Mouse (Mus musculus): ENCODE results near the gene Kank2.

DNA sequence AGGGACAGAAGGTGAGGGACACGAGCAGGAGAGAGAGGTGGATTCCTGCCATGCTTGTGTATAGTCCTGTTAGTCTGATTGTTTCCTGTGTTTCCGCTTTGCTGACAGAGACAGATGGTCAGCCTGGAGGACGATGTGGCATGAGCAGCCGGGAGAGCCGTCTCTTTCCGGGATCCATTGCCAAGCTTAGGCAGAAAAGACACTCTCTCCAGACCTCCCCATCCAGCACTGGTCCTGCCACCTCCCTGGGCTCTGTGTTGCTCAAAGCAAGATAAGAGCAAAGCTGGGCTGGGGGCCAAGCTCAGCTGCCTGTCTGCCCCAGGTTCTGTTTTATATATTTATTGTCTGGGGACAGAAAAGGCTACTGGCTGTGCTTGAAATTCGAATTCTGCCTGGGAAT lies 50.5 kb downstream of the Kank2 start:
- TF ChIP-seq CTCF (IDR thresholded peaks at IDR 0.05; ENCODE audit: control insufficient read depth, insufficient read depth, low read length) (no peak), POLR2A (IDR thresholded peaks at IDR 0.05; ENCODE audit: borderline replicate concordance, control insufficient read depth, low read depth, low read length) (no peak)
